Mouse (Mus musculus) forebrain, embryonic 10.5 days (tissue): ENCODE measurements at regions not wholly inside any gene's neighbourhood (a gene's known extent, or its start where the extent isn't known, plus 50 kb on each side); places are given as distances from the start of the nearest gene placed in this dataset.
A peak's percentile ranks its signal among the peaks of the same experiment; 100 is the strongest.

Experiments
- DNase-seq: peaks from one replicate; pipeline ENCODE4 v3.0.0-alpha.2; 2017; ENCODE audit warnings: low spot score; ENCODE audit errors: extremely low spot score
- H3K27ac ChIP-seq: fragments of 300-500 bp; sonication (generic); 2 replicates; pipeline ENCODE4 v1.5.1; 2016; ENCODE audit warnings: mild to moderate bottlenecking
- H3K27me3 ChIP-seq: fragments of 300-500 bp; sonication (generic); 2 replicates; pipeline ENCODE4 v1.6.1; 2016; ENCODE audit warnings: mild to moderate bottlenecking; ENCODE audit not compliant: poor library complexity, severe bottlenecking
- H3K36me3 ChIP-seq: fragments of 300-500 bp; sonication (generic); replicated peaks from 2 replicates; pipeline ENCODE4 v1.6.1; 2016; ENCODE audit warnings: mild to moderate bottlenecking, moderate library complexity
- H3K4me1 ChIP-seq: fragments of 300-500 bp; sonication (generic); 2 replicates; pipeline ENCODE4 v1.6.1; 2016
- H3K4me3 ChIP-seq: fragments of 300-500 bp; sonication (generic); 2 replicates; pipeline ENCODE4 v1.5.1; 2016; ENCODE audit warnings: mild to moderate bottlenecking, moderate library complexity
- H3K9me3 ChIP-seq: fragments of 300-500 bp; sonication (generic); 2 replicates; pipeline ENCODE4 v1.6.1; 2016; ENCODE audit warnings: mild to moderate bottlenecking, moderate library complexity
- WGBS: fragments of 180-500 bp; shearing (Covaris S2); methylation state at CpG from one replicate; pipeline ENCODE4 v1.1.7; 2016; 5-methylcytosine and 5-hydroxymethylcytosine counted together

- 34% methylated on average over 3 of the region's 3 CpGs for WGBS
- no peak for DNase-seq
- Histone ChIP-seq H3K27ac (no peak overlapping the region), H3K36me3 (no peaks in the 10 kb centered on the region), H3K4me3 (no peak overlapping the region), H3K27me3 (no peaks in the 10 kb centered on the region), H3K9me3 (no peaks in the 10 kb centered on the region), H3K4me1 (peaks cover 10% of the 10 kb centered on the region)
These were observed 190.2 kb downstream of the Kdr start for GRCm38 (mm10) chr5:75788087-75788486.

DNA sequence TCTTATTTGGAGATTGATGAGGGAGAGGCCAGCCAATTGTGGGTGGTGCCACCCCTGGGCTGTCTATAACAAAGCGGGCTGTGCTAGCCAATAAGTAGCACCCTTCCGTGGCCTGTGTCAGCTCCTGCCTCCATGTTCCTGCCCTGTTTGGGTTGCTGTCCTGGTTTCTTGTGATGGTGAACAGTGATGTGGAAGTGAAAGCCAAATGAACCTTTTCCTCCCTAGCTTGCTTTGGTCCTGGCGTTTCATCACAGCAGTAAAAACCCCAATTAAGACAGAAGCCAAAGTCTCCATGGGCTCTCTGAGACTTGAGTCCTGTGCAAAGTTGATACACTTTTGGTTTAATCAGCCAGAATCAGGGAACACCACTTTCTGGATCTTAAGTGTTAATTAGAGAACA, 192.1 kb downstream of the Kdr start:
- H3K4me1 ChIP-seq: peaks cover 10% of the 10 kb centered on the region
- no peaks in the 10 kb centered on the region for H3K9me3 ChIP-seq
- H3K36me3 ChIP-seq: no peaks in the 10 kb centered on the region
- no peak overlapping the region for H3K4me3 ChIP-seq
- WGBS: 91% methylated on average over 3 of the region's 3 CpGs
- H3K27ac ChIP-seq: no peak overlapping the region
- no peaks in the 10 kb centered on the region for H3K27me3 ChIP-seq
- no peak for DNase-seq

DNA sequence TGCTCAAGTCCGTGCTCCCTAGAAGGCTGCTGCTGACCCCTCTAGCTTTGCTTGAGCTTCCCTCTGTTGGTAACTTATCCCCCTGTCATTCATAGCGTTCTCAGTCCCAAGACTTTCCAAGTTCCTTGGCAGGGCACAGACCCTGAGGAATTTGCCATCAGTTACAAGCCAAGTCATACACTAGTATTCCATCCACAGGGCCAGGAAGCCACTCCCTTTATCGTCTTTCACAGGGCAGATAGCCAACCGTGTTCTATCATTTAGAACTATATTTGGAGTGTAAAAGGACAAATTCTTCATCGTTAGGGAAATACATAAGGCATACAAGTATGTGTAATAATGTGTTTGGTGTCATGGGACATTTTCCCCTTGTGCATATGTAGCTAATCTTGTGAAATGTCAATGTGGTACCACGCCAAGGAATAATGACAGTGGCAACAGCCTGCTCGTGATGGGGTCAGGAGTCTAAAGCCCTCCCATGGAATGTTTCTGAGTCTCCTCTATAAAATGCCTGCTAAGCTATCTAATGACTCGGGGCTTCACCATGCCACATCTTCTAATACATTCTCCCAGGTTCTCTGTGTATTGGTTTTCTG, 193.2 kb downstream of the Kdr start:
- no peaks in the 10 kb centered on the region for H3K27me3 ChIP-seq
- no peak overlapping the region for H3K4me3 ChIP-seq
- H3K4me1 ChIP-seq: peaks cover 10% of the 10 kb centered on the region
- 92% methylated on average over 8 of the region's 8 CpGs for WGBS
- DNase-seq: no peak
- H3K27ac ChIP-seq: no peak overlapping the region
- H3K36me3 ChIP-seq: no peaks in the 10 kb centered on the region
- H3K9me3 ChIP-seq: no peaks in the 10 kb centered on the region

GRCm38 (mm10) chr5:75770592-75770991, 195.9 kb downstream of the Kit start:
- WGBS: 90% methylated on average over 5 of the region's 5 CpGs
- no peak overlapping the region for H3K27ac ChIP-seq
- no peak for DNase-seq
- H3K9me3 ChIP-seq: 0 out of 2 replicates have a peak, but pooled peaks cover 4% of the 10 kb centered on the region
- no peaks in the 10 kb centered on the region for H3K4me1 ChIP-seq
- no peaks in the 10 kb centered on the region for H3K27me3 ChIP-seq
- H3K36me3 ChIP-seq: no peaks in the 10 kb centered on the region
- no peak overlapping the region for H3K4me3 ChIP-seq

DNA sequence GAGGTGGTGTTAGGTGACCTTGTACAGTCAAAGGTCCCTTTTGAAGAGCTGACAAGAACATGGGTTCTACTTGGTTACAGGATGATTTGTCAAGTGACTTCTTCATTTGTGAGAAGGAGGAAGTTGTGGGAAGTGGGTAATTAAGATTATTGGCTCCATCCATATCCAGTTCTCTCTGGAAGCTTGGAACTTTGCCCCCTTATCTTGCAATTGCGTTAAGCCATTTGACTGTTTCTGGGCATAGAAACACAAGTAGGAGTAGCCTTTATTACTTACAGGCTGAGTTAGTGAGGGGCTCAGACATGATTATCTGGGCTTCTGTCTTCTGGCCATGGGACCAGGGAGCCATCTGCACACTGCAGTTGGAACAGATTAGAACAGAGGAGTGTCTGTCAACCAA, 192.5 kb downstream of the Kit start:
- Histone ChIP-seq H3K4me3 (no peak overlapping the region), H3K4me1 (0 out of 2 replicates have a peak, but pooled peaks cover 6% of the 10 kb centered on the region), H3K27me3 (no peaks in the 10 kb centered on the region), H3K27ac (no peak overlapping the region), H3K36me3 (no peaks in the 10 kb centered on the region), H3K9me3 (0 out of 2 replicates have a peak, but pooled peaks cover 4% of the 10 kb centered on the region)
- WGBS: 82% methylated on average over 1 of the region's 1 CpGs
- DNase-seq: no peak

GRCm38 (mm10) chr5:75762374-75762773, 187.7 kb downstream of the Kit start:
- H3K4me3 ChIP-seq: no peak overlapping the region
- no peak overlapping the region for H3K27ac ChIP-seq
- 0 out of 2 replicates have a peak, but pooled peaks cover 12% of the 10 kb centered on the region for H3K4me1 ChIP-seq
- no peak for DNase-seq
- H3K36me3 ChIP-seq: no peaks in the 10 kb centered on the region
- 78% methylated on average over 6 of the region's 6 CpGs for WGBS
- no peaks in the 10 kb centered on the region for H3K27me3 ChIP-seq
- H3K9me3 ChIP-seq: 0 out of 2 replicates have a peak, but pooled peaks cover 4% of the 10 kb centered on the region

- no peak for DNase-seq
- Histone ChIP-seq H3K9me3 (0 out of 2 replicates have a peak, but pooled peaks cover 2% of the 10 kb centered on the region), H3K36me3 (no peaks in the 10 kb centered on the region), H3K4me1 (0 out of 2 replicates have a peak, but pooled peaks cover 12% of the 10 kb centered on the region), H3K27me3 (no peaks in the 10 kb centered on the region), H3K27ac (no peak overlapping the region), H3K4me3 (no peak overlapping the region)
- WGBS: 87% methylated on average over 11 of the region's 11 CpGs
These were observed 187.0 kb downstream of the Kit start for GRCm38 (mm10) chr5:75761459-75762310.

DNA sequence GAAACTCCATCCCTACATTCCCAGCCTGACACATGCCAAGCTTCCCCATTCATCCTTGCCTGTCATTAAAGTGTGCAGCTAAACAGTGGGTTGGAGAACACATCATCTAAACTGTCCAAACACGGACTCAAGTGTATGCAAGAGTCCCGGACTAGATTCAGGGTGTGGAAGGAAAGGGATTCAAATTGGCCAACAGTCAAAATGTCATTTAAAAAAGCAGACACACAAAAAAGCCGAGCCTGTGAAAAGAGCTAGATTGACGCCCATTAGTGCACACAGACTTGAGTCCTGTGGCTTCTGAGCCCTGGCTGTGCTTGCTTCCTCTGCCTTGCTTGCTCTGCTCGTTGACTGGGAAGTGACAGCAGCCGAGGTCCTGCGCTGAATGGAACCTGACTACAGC, 181.5 kb downstream of the Kit start:
- no peaks in the 10 kb centered on the region for H3K27me3 ChIP-seq
- 75% methylated on average over 7 of the region's 7 CpGs for WGBS
- no peaks in the 10 kb centered on the region for H3K9me3 ChIP-seq
- H3K4me3 ChIP-seq: no peak overlapping the region
- peaks cover 26% of the 10 kb centered on the region for H3K4me1 ChIP-seq
- H3K27ac ChIP-seq: no peak overlapping the region
- DNase-seq: no peak
- H3K36me3 ChIP-seq: no peaks in the 10 kb centered on the region

GRCm38 (mm10) chr5:75754356-75754755, 179.6 kb downstream of the Kit start:
- Histone ChIP-seq H3K36me3 (no peaks in the 10 kb centered on the region), H3K27me3 (no peaks in the 10 kb centered on the region), H3K9me3 (no peaks in the 10 kb centered on the region), H3K4me3 (no peak overlapping the region), H3K4me1 (peaks cover 26% of the 10 kb centered on the region), H3K27ac (peak overlapping the region; percentile 58; the same call in 1 of the 2 replicates)
- 63% methylated on average over 7 of the region's 7 CpGs for WGBS
- no peak for DNase-seq

GRCm38 (mm10) chr5:75745311-75745710, 170.6 kb downstream of the Kit start:
- no peak for DNase-seq
- Histone ChIP-seq H3K4me1 (peaks cover 13% of the 10 kb centered on the region), H3K4me3 (no peak overlapping the region), H3K27ac (no peak overlapping the region), H3K27me3 (no peaks in the 10 kb centered on the region), H3K36me3 (no peaks in the 10 kb centered on the region), H3K9me3 (no peaks in the 10 kb centered on the region)
- WGBS: 79% methylated on average over 9 of the region's 9 CpGs

- peak overlapping the region; percentile 60; the same call in 1 of the 2 replicates for H3K27ac ChIP-seq
- WGBS: 40% methylated on average over 6 of the region's 6 CpGs
- H3K27me3 ChIP-seq: no peaks in the 10 kb centered on the region
- no peak for DNase-seq
- H3K4me3 ChIP-seq: no peak overlapping the region
- H3K9me3 ChIP-seq: no peaks in the 10 kb centered on the region
- H3K4me1 ChIP-seq: peaks cover 20% of the 10 kb centered on the region
- H3K36me3 ChIP-seq: no peaks in the 10 kb centered on the region
These were observed 169.8 kb downstream of the Kit start for GRCm38 (mm10) chr5:75744475-75745045.

GRCm38 (mm10) chr5:75739336-75739735, 164.6 kb downstream of the Kit start:
- DNase-seq: no peak
- Histone ChIP-seq H3K4me1 (peaks cover 27% of the 10 kb centered on the region), H3K4me3 (no peak overlapping the region), H3K27ac (no peak overlapping the region), H3K9me3 (no peaks in the 10 kb centered on the region; the same call in 1 of the 2 replicates), H3K27me3 (no peaks in the 10 kb centered on the region), H3K36me3 (no peaks in the 10 kb centered on the region)
- 70% methylated on average over 8 of the region's 8 CpGs for WGBS

- DNase-seq: no peak
- no peaks in the 10 kb centered on the region for H3K27me3 ChIP-seq
- no peak overlapping the region for H3K4me3 ChIP-seq
- H3K4me1 ChIP-seq: peaks cover 21% of the 10 kb centered on the region
- no peaks in the 10 kb centered on the region for H3K36me3 ChIP-seq
- WGBS: 79% methylated on average over 2 of the region's 2 CpGs
- H3K27ac ChIP-seq: no peak overlapping the region
- H3K9me3 ChIP-seq: no peaks in the 10 kb centered on the region; the same call in 1 of the 2 replicates
These were observed 163.7 kb downstream of the Kit start for GRCm38 (mm10) chr5:75738445-75738844.
